Mouse (Mus musculus) cerebellum, adult 9-10 months (tissue): ENCODE measurements at regions not wholly inside any gene's neighbourhood (a gene's known extent, or its start where the extent isn't known, plus 50 kb on each side); places are given as distances from the start of the nearest gene placed in this dataset.
"Not testable (repeated sequence)": the region's sequence is repeated elsewhere in the genome, so short reads cannot be mapped to it uniquely, and the experiment has no call there.

Experiments
- DNase-seq: peaks from one replicate; pipeline ENCODE4 v3.0.0; 2022

- peak; percentile 23 for DNase-seq
Observed at GRCm38 (mm10) chr16:61484315-61484714, 879.0 kb upstream of the Epha6 start.

- DNase-seq: peak; percentile 2
Observed at GRCm38 (mm10) chr16:61441881-61442280, 836.5 kb upstream of the Epha6 start.

- no peak for DNase-seq
Observed at GRCm38 (mm10) chr16:61401261-61401660, 795.9 kb upstream of the Epha6 start.

GRCm38 (mm10) chr16:61381979-61382378 lies 776.6 kb upstream of the Epha6 start:
- no peak for DNase-seq

GRCm38 (mm10) chr16:61376937-61377336 lies 771.6 kb upstream of the Epha6 start:
- DNase-seq: not testable (repeated sequence)
